Mouse (Mus musculus) ES-E14 (cell line): ENCODE results near the gene Gm26657.

ENCODE experiments used
- CHD2 ChIP-seq: IDR thresholded peaks from 2 replicates; pipeline ENCODE4 v1.6.1; 2014; ENCODE audit warnings: mild to moderate bottlenecking, low read depth, low read length, inconsistent platforms
- ZC3H11A ChIP-seq: IDR thresholded peaks from 2 replicates; pipeline ENCODE4 v1.6.1; 2012; ENCODE audit warnings: low read depth, mild to moderate bottlenecking, inconsistent platforms, low read length, borderline replicate concordance

DNA sequence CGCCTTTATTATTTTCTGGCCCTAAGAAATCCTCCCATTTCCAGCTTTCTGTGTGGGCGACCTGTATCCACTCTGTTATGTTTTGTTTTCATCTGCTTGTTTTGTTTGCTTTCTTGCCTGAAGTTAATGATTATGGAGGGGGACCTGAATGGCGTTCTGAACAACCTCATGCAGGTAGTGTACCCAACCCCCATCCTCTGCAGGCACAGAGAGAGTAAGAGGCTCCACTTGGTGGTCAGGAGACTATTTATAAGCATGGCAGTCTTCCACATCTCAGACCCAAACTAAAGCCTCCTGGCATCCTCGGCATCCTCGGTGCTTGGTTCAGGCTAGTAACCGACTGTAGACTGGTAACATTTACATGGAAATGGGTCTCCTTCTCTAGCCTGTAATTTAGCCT is 17.5 kb upstream of the Gm26657 start:
- no peak for TF ChIP-seq CHD2
- TF ChIP-seq ZC3H11A = no peak
